Mouse (Mus musculus) midbrain, embryonic 13.5 days (tissue): Measurements from ENCODE around the gene Cyb5d2. TPM values are rescaled to one million over a fixed set of nuclear protein-coding genes. Genes with fewer than 3 reads are reported as not detected.

Experiments
- ATAC-seq: fragments of 200-750 bp; cut with Nextera tagmentation; 2 replicates; pipeline ENCODE4 v1.8.0; 2017; ENCODE audit warnings: mild to moderate bottlenecking, moderate TSS enrichment, moderate library complexity
- H3K27ac ChIP-seq: fragments of 300-500 bp; sonication (generic); 2 replicates; pipeline ENCODE4 v1.5.1; 2015; ENCODE audit warnings: inconsistent platforms, mild to moderate bottlenecking, moderate library complexity
- H3K27me3 ChIP-seq: fragments of 300-500 bp; sonication (generic); 2 replicates; pipeline ENCODE4 v1.6.1; 2015; ENCODE audit warnings: mild to moderate bottlenecking, inconsistent platforms
- H3K36me3 ChIP-seq: fragments of 300-500 bp; sonication (generic); 2 replicates; pipeline ENCODE4 v1.6.1; 2015; ENCODE audit warnings: mild to moderate bottlenecking, inconsistent platforms
- H3K4me1 ChIP-seq: fragments of 300-500 bp; sonication (generic); replicated peaks from 2 replicates; pipeline ENCODE4 v1.6.1; 2015; ENCODE audit warnings: inconsistent platforms
- H3K4me2 ChIP-seq: fragments of 300-500 bp; sonication (generic); replicated peaks from 2 replicates; pipeline ENCODE4 v1.6.1; 2015; ENCODE audit warnings: moderate library complexity, mild to moderate bottlenecking, inconsistent platforms
- H3K4me3 ChIP-seq: fragments of 300-500 bp; sonication (generic); replicated peaks from 2 replicates; pipeline ENCODE4 v1.5.1; 2015; ENCODE audit warnings: mild to moderate bottlenecking, inconsistent platforms
- H3K9ac ChIP-seq: fragments of 300-500 bp; sonication (generic); replicated peaks from 2 replicates; pipeline ENCODE4 v1.6.1; 2015; ENCODE audit warnings: mild to moderate bottlenecking, inconsistent platforms
- H3K9me3 ChIP-seq: fragments of 300-500 bp; sonication (generic); 2 replicates; pipeline ENCODE4 v1.6.1; 2016; ENCODE audit warnings: mild to moderate bottlenecking, inconsistent platforms
- WGBS: fragments of 180-500 bp; shearing (Covaris S2); methylation state at CpG from one replicate; pipeline ENCODE4 v1.1.7; 2015; 5-methylcytosine and 5-hydroxymethylcytosine counted together
- polyA plus RNA-seq: library from polyadenylated mRNA; unstranded; fragments of >200 nt; fragmentation: Nextera tagmentation; extraction: Ambion mirVana; gene quantifications from 2 replicates; pipeline ENCODE4 v1.2.1, GENCODE M21; 2015

The Cyb5d2 gene
- polyA plus RNA-seq, result 7.0 and 7.7 TPM in 2 replicates

- peaks cover 33% of the 10 kb centered on the region for H3K4me1 ChIP-seq
- no peaks in the 10 kb centered on the region; the same call in 1 of the 2 replicates for H3K36me3 ChIP-seq
- peak within 1 kb of the TSS; percentile 97 for H3K4me2 ChIP-seq
- peak within 1 kb of the TSS; percentile 93 for H3K9ac ChIP-seq
- H3K9me3 ChIP-seq, result no peaks in the 10 kb centered on the region
- H3K27me3 ChIP-seq, result no peaks in the 10 kb centered on the region
- WGBS, result under 1% methylated on average over 69 of the region's 69 CpGs
- H3K27ac ChIP-seq, result peak within 1 kb of the TSS; percentile 93
- peak within 1 kb of the TSS; percentile 100 for H3K4me3 ChIP-seq
- ATAC-seq, result peak; percentile 96
These were observed at the start of gene Cyb5d2, which contains the start of gene Zzef1 for GRCm38 (mm10) chr11:72795455-72796295. Cyb5d2 (minus strand) TSS chr11:72796142. Zzef1 (plus strand) TSS chr11:72796226.

GRCm38 (mm10) chr11:72845526-72845925, 49.6 kb upstream of the Cyb5d2 start:
- no peak overlapping the region for H3K4me2 ChIP-seq
- H3K4me1 ChIP-seq, result no peaks in the 10 kb centered on the region
- 96% methylated on average over 2 of the region's 2 CpGs for WGBS
- H3K9me3 ChIP-seq, result no peaks in the 10 kb centered on the region
- no peak overlapping the region for H3K9ac ChIP-seq
- H3K27ac ChIP-seq, result no peak overlapping the region
- H3K36me3 ChIP-seq, result peaks cover 75% of the 10 kb centered on the region
- no peaks in the 10 kb centered on the region for H3K27me3 ChIP-seq
- no peak for ATAC-seq
- H3K4me3 ChIP-seq, result no peak overlapping the region

- H3K27me3 ChIP-seq, result no peaks in the 10 kb centered on the region
- H3K4me3 ChIP-seq, result no peak overlapping the region
- no peaks in the 10 kb centered on the region for H3K4me1 ChIP-seq
- no peaks in the 10 kb centered on the region for H3K9me3 ChIP-seq
- H3K9ac ChIP-seq, result no peak overlapping the region
- peaks cover 67% of the 10 kb centered on the region for H3K36me3 ChIP-seq
- no peak overlapping the region for H3K4me2 ChIP-seq
- no peak for ATAC-seq
- no peak overlapping the region for H3K27ac ChIP-seq
These were observed 47.6 kb upstream of the Cyb5d2 start for GRCm38 (mm10) chr11:72843576-72843975.

- Histone ChIP-seq H3K4me1 (no peaks in the 10 kb centered on the region), H3K4me2 (no peak overlapping the region), H3K27me3 (no peaks in the 10 kb centered on the region), H3K9me3 (no peaks in the 10 kb centered on the region), H3K27ac (no peak overlapping the region), H3K36me3 (peaks cover 59% of the 10 kb centered on the region), H3K4me3 (no peak overlapping the region), H3K9ac (no peak overlapping the region)
- ATAC-seq, result no peak
- 84% methylated on average over 3 of the region's 3 CpGs for WGBS
These were observed 46.8 kb upstream of the Cyb5d2 start for GRCm38 (mm10) chr11:72842731-72843130.

GRCm38 (mm10) chr11:72829869-72830268, 33.9 kb upstream of the Cyb5d2 start:
- no peak for ATAC-seq
- no peaks in the 10 kb centered on the region for H3K4me1 ChIP-seq
- 91% methylated on average over 3 of the region's 3 CpGs for WGBS
- H3K27me3 ChIP-seq, result no peaks in the 10 kb centered on the region
- peaks cover 78% of the 10 kb centered on the region for H3K36me3 ChIP-seq
- no peak overlapping the region for H3K27ac ChIP-seq
- H3K4me2 ChIP-seq, result no peak overlapping the region
- no peak overlapping the region for H3K4me3 ChIP-seq
- H3K9ac ChIP-seq, result no peak overlapping the region
- no peaks in the 10 kb centered on the region for H3K9me3 ChIP-seq

- Histone ChIP-seq H3K27ac (no peak overlapping the region), H3K36me3 (peaks cover 60% of the 10 kb centered on the region), H3K9ac (no peak overlapping the region), H3K4me1 (no peaks in the 10 kb centered on the region), H3K4me3 (no peak overlapping the region), H3K27me3 (no peaks in the 10 kb centered on the region), H3K9me3 (no peaks in the 10 kb centered on the region), H3K4me2 (no peak overlapping the region)
- WGBS, result 92% methylated on average over 7 of the region's 7 CpGs
- ATAC-seq, result no peak
These were observed 25.1 kb upstream of the Cyb5d2 start for GRCm38 (mm10) chr11:72821041-72821440.

DNA sequence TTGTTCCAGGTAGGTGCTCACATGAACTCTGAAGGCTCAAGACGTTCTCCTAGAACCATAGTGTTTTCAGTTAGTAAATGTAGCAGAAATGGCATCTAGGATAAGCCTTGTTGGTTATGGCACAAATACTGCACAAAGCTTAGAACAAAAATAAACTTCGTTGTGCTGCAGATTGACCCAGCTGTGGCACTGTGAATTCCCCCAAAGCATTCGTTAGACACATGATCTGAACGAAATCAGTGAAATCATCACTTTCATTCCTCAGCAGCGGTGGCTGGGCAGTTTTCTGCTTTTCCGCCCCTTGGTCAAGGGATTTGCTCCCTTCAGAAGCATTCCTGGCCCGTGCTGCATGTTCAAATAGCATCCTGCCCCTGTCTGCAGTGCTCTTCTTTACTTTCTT, 22.1 kb upstream of the Cyb5d2 start:
- Histone ChIP-seq H3K4me3 (no peak overlapping the region), H3K36me3 (peaks cover 41% of the 10 kb centered on the region), H3K27me3 (no peaks in the 10 kb centered on the region), H3K4me1 (no peaks in the 10 kb centered on the region), H3K9me3 (no peaks in the 10 kb centered on the region), H3K9ac (no peak overlapping the region), H3K27ac (no peak overlapping the region), H3K4me2 (no peak overlapping the region)
- no peak for ATAC-seq
- 93% methylated on average over 7 of the region's 7 CpGs for WGBS

GRCm38 (mm10) chr11:72816859-72817258, 20.9 kb upstream of the Cyb5d2 start:
- H3K9ac ChIP-seq, result no peak overlapping the region

GRCm38 (mm10) chr11:72814188-72814587, 18.2 kb upstream of the Cyb5d2 start:
- Histone ChIP-seq H3K4me2 (no peak overlapping the region), H3K4me3 (no peak overlapping the region), H3K9ac (no peak overlapping the region), H3K27ac (no peak overlapping the region), H3K9me3 (no peaks in the 10 kb centered on the region), H3K36me3 (peaks cover 7% of the 10 kb centered on the region), H3K27me3 (no peaks in the 10 kb centered on the region), H3K4me1 (no peaks in the 10 kb centered on the region)
- ATAC-seq, result no peak
- WGBS, result 78% methylated on average over 2 of the region's 2 CpGs

More at GRCm38 (mm10) chr11:72816859-72817258, 20.9 kb upstream of the Cyb5d2 start:
- Histone ChIP-seq H3K4me1 (no peaks in the 10 kb centered on the region), H3K27me3 (no peaks in the 10 kb centered on the region), H3K9me3 (no peaks in the 10 kb centered on the region), H3K4me2 (no peak overlapping the region), H3K27ac (no peak overlapping the region), H3K36me3 (peaks cover 31% of the 10 kb centered on the region), H3K4me3 (no peak overlapping the region)
- no peak for ATAC-seq
- 90% methylated on average over 1 of the region's 1 CpGs for WGBS

GRCm38 (mm10) chr11:72813687-72814086, 17.7 kb upstream of the Cyb5d2 start:
- peaks cover 3% of the 10 kb centered on the region for H3K36me3 ChIP-seq
- no peak overlapping the region for H3K4me3 ChIP-seq
- H3K9ac ChIP-seq, result no peak overlapping the region
- H3K9me3 ChIP-seq, result no peaks in the 10 kb centered on the region
- H3K27me3 ChIP-seq, result no peaks in the 10 kb centered on the region
- H3K4me2 ChIP-seq, result no peak overlapping the region
- no peak for ATAC-seq
- WGBS, result 96% methylated on average over 5 of the region's 5 CpGs
- no peak overlapping the region for H3K27ac ChIP-seq
- H3K4me1 ChIP-seq, result no peaks in the 10 kb centered on the region

DNA sequence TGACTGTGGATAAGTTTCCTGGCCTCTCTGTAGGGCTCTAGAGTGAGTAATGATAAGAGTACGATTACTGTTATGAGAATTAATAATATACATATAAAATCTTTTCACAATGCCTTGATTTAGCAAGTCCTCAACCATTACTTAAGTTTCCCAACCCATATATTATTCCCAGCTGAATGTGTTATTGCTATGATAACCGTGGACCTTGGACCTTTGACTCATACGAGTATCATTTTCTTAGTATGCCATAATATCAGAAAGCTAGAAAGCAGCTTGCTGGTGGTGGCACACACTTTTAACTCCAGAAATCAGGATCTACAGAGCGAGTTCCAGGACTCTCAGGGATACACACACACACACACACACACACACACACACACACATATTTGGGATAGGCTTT, 12.1 kb upstream of the Cyb5d2 start:
- H3K4me2 ChIP-seq, result no peak overlapping the region
- no peak overlapping the region for H3K4me3 ChIP-seq
- WGBS, result 93% methylated on average over 4 of the region's 4 CpGs
- H3K9ac ChIP-seq, result no peak overlapping the region
- no peaks in the 10 kb centered on the region for H3K27me3 ChIP-seq
- no peaks in the 10 kb centered on the region for H3K36me3 ChIP-seq
- H3K4me1 ChIP-seq, result no peaks in the 10 kb centered on the region
- ATAC-seq, result no peak
- H3K9me3 ChIP-seq, result no peaks in the 10 kb centered on the region
- H3K27ac ChIP-seq, result no peak overlapping the region

DNA sequence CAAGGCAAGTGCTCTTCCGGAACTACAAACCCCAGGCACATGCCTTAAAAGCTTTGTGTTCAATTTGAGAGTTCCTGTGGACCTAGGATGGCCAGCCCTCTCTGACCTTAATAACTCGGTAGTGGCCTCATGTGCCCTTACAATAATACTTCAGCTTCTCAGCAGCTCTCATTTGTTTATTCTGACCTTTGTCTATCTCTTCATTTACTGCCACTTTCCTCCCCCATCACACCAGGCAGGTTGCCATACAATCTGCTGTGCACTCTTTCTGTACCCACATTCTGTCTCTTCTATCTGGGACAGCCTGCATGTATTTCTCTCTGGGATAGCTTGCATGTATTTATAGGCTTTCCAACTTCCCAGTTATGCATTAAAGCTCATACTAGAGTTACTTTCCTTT, 10.6 kb upstream of the Cyb5d2 start:
- Histone ChIP-seq H3K36me3 (no peaks in the 10 kb centered on the region), H3K27ac (no peak overlapping the region), H3K4me1 (no peaks in the 10 kb centered on the region), H3K9ac (no peak overlapping the region), H3K4me3 (no peak overlapping the region), H3K27me3 (no peaks in the 10 kb centered on the region), H3K4me2 (no peak overlapping the region), H3K9me3 (no peaks in the 10 kb centered on the region)
- ATAC-seq, result no peak
- 79% methylated on average over 2 of the region's 2 CpGs for WGBS
